Mouse (Mus musculus) 3134 (cell line): ENCODE data around the gene Tmem174.

Source experiments
- DNase-seq: peaks from one replicate; pipeline ENCODE4 v3.0.0-alpha.2; 2011; ENCODE audit warnings: low spot score; ENCODE audit not compliant: insufficient read length; ENCODE audit errors: extremely low read depth

Tmem174 gene

DNA sequence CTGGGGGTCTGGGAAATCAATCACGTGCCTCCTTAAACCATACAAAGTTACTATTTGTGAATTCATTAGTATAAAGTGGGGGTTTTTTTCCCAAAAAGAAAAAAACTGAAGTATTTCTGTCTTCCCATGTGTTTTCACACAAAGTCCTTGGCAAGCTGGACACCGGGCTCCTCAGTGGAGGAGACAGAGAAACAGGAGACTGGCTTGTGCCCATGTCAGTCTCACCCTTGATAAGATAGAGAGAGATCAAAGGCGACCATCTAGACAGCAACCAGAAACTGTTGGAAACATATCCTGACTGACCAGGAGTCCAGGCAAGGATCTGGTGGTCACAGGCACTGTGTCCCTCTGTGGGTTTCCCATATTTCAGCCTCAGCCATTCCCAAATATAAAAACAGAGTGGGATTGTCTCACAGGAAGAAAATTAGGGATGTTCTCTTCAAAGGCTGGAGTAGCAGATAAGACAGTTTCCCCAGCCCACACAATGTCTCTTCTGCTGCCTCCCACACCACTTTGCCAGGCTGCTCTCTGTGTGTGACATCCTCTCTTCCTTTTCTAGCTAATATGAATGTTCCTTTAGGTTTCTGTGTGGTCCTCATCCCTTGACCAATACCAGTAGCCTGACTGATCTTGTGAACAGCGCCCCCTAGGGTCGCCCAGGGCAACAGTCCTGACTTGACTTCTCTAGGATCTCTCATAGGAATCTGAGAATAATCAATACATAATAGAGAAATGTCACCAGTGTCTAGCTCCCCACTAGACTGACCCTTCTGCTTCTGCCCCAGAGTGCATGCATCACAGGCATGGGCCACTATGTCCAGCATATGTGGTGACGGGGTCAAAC, 3.3 kb downstream of the Tmem174 start:
- DNase-seq, result no peak

DNA sequence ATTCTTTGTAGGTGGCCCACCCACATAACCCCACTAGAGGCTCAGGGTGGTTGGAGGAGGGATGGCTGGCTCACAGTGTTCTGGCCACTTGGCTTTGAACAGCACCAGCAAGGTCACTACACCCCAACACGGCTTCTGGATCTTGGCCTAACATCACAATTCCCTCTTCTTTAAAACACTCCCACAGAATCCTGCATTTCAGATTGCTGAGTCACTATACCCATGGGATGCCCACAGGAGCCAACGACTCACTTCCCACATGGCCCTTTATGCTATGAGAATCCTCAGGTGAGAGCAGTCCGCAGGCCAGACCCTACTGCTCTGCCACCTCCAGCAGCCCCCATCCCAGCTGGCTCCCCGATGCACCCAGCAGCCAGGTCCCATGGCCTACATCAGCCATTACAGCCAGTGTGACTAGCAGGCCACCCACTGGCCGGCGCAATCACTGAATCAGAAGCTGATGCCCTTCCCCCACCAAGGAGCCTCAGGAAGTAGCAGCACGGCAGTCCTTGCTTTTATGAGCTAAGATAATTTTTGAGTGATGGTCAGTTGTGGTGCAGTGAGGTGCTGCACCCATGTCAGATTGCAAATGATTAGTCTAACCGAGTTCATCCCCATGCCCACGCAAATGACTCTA, 4.8 kb downstream of the Tmem174 start:
- DNase-seq, result peak; percentile 91

DNA sequence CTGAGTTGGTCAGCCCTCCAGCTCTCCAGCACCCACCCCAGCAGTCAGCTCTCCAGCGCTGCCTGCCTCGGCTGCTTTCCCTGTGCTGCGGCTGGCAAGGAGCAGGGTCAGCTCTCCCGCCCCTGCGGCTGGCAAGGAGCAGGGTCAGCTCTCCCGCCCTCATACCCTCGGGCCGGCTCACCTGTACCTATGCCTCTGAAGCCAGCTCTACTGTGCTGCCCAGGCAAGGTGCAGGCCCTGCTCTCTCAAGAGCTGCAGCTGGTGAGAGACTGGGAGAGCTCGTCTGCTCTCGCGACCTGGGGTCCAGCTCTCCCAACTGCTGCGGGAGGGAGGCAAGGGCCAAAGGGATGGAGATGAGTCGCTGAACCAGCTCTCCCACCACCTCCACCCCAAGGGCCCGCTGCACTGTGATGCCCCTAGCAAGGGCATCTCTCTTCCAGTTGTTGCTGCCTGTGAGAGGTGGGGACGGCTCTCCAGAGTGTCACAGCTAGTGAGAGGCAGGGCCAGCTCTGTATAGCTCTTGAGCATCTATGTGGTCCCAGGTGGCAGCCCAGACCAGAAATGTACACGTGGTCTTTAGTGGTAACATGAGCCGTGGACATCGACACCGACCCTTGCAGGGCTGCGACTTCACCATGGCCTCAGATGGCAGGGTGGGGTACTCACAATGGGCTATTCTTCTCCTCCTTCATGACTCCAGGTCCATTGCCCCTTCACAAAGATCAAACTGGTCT, 5.9 kb downstream of the Tmem174 start:
- DNase-seq, result no peak

DNA sequence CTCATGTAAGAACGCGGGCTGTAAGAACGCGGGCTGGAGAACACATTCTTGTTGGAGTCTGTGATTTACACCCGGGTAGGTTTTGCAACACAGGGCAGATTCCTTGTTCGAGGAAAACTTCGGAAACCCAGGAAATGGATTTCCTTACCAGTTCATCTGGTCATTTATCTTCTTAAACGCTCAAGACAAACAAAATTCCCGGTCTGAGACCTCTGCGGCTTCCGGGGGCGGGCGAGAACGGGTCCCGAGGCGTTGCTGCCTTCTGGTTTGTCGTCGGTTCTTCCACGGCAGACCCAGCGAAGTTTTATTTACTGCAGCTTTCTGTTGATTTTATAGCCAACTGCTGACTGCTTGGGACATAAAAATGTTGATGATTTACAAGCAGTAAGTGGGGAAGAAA, 10.5 kb downstream of the Tmem174 start:
- DNase-seq, result no peak

DNA sequence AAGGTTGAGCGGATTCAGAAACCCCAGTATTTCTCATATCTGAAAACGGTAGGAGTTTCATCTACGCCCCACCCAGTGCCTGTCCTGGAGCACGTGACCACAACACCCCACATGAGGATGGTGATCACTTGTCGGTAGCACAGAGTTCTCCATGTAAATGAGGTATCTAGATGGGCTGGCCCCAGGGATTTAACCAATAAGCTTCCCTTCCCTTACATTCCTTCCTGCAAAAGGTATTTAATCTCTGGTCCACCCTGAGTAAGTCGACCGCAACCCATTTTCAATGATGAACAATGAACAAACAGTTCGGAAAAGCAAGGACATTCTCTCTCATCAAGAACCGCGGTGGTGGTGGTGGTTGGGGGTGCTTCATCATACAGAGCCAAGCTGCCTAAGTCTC, 12.7 kb downstream of the Tmem174 start:
- no peak for DNase-seq

DNA sequence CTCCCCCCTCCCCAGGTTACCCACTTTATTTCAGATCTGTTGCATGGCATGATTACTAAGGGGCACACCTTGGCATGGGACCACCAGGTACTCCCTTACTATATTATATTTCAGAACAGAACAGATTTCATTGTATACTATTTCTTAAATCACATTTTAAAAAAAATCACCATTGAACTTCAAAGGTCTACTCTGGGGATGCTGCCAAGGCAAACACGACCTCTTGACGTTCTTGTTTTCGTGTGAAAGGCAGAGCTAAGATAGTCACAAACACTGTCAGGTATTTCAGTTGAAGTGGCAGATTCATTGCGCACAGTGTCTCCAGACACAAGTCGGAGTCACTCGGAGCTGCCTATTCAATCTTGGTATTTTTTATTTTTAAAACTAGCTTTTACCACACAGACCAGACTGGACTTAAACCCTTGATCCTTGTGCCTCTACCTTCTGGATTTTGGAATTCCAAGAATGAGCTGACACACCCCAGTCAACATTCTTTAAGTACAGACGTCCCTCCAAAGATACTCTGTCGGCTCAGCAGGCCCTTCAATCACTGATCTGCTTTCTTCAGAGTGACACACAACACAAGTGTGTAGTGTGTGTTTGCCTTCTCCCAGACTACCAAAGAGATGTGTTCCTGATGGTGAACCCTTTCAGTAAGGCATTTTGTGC, 14.2 kb downstream of the Tmem174 start:
- DNase-seq, result peak; percentile 65

DNA sequence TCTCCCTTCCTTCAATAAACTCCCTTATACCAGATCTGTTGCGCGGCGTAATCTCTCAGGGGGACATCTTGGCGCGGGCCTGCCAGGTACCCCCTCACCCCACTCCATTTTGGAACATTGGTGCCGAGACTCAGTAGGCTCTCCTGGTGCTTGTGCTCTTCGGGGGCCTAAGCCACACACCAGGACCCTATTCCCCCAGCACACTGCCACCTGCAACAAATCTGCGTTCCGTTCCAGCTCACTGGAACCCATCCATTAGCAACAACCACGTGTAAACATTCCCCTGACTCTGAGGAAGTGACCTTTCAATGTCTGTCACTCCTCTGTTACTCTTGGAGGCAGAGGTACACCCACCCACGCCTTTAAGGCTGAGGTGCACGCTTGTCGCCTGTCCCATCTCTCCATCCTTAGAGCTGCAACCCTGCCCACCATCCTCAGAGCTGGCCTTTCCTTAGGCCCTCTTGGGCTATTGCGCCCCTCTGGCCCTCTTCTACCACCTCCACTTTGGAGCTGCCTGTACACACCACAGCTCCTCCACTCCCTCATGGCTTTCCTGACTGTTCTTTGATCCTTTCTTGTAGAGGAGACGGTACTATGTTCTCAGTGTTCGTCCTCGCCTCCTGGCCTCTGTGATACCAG, 19.7 kb downstream of the Tmem174 start:
- DNase-seq, result no peak

DNA sequence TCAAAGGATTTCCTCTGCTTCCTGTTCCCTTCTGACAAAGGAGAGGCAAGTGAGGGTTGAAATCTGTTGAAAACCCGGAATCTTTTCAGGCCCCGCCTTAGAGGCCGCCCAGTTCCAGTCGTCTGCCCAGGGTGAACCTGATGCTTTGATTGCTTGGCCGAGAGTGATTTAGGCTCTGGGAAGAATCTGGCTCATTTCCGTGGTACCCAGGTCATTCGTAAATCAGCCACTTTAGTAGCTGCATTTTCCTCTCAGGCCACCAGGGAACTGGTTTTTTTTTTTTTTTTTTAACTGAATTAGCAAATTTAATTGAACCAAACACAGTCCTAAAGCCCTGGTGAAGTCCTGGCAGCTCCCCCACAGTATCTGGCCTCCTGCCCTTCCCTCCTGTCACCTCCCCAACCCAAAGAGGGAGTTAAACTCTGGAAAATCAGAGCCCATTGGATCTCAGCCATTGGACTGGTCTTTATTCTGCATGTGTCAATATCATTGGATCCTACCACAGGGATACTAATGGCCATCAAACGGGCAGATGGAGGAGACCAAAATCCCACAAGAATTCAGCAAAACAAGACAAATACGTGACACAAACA, 29.2 kb downstream of the Tmem174 start:
- no peak for DNase-seq

DNA sequence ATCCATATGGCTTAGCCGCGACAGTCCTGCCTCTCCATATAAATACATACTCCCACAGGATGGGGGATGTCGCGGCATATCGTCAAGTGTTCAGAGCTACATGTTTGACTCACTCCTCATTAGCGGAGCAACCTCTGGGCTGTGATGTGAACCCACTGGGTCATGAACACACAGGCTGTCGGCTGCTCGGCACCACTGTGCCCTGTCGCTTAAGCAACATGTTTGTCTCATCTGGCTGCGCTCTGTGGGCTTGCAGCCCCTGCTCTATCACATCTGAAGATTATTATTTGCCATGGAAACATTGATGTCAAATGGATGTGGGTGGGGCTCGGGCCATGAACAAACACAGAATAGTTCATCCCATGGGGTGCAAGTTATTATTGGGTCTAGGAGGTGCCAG, 33.4 kb downstream of the Tmem174 start:
- DNase-seq, result no peak

DNA sequence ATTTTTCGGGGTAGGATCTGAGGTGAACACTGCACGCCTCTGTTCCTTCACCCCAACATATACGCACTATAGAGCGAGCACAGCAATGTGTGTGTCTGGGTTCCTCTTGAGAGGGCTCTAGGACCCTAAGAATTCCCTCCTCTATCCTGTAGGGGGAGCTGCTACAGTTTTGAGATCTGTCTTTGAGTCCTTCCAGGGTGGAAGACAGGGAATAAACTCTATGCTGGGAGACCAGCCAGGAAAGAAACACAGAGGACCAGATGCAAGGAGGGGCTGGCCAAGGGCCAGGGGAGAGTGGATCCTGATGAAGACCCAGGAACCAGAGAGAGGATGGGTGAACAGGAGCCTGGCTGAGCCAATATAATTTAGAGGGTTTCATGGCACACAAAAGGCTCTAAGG, 40.5 kb downstream of the Tmem174 start:
- peak; percentile 32 for DNase-seq

DNA sequence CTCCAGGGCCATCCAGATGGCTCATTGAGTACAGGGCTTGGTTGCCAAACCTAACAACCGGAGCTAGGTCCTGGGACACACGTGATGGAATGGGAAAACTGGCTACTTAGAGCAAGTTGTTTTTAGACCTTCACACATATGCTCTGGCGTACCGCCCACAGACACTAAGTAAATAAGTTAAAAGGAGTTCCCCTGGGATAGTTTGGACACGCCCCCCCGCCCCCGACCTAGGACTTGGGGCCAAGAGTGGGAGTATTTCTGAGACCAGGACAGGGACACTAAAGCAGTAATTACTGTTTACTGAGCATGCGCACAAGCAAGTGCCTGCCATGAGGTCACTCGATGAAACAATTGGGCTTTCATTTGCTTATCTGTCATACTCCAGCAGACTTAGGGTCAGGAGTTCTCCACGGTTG, 42.5 kb downstream of the Tmem174 start:
- no peak for DNase-seq

DNA sequence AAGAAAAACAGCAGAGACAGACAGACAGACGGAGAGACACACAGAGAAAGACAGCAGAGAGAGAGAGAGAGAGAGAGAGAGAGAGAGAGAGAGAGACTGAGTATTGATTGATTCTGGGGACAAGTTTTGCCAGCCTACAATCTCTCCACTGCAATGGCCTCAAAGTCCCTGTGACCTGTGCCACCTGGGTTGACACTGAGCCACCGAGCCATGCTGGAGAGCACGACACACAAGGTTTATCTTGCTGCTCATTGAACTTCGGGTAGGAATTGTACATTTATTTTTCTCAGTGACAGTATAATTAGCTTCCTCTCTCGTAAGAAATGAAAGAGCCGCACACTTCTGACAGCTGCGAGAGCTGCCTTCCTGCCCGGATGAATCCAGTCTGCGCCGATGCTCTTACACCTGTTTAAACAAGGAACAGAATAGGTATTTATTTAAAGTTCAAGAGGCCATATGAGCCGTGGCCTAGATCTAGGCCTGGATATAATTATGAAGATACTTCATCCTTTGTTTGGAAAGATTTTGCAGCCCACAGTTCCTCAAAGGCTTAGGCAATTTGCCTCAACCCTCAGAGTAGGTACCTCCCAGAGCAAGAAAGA, 43.2 kb downstream of the Tmem174 start:
- no peak for DNase-seq

DNA sequence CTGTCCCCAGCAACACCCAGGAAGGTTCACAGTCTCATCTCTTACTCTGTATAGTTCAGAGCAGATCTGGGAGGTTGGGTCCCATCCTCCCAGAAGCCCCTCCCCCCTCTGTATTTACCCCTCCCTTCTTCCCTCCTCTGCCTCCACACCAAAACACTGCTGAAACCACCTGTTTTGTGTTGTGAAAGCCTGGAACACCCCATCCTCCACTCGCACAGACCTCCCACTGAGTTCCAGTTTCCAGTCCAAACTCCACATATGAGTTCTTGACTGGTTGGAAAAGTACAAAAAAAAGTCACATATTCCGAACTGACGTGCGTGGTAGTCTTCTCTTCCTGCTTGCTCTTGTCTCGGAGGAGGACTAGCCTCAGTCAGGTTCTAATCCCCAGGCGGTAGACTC, 45.8 kb downstream of the Tmem174 start:
- DNase-seq, result no peak

DNA sequence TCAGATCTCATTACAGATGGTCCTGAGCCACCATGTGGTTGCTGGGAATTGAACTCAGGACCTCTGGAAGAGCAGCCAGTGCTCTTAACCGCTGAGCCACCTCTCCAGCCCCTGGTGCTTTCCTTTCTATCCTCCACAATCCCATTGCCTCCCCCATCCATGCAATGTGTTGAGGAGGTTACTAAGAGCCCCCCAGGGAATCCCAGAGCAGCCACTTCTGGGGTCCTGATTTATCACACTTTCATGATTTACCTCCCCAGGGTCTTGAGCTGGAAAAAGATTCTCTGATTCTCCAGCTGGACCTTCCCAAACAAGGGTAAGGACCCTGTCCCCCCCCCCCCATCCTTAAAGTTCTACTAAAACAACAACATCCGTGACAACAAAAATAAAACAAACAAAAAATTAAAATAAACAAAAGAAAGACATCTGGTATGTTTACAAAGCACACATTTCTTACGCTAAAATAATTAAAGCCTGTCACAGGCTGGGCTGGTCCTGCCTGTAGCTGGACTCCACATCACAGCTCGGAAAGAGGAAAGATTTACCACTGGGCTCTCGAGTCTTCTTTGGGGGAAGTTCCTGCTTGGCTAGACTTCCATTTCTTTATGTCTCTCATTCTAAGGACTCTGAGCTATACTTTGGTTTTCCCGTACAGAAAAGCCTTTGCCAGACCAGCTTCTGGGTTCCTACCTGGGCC, 46.4 kb downstream of the Tmem174 start:
- DNase-seq, result no peak

DNA sequence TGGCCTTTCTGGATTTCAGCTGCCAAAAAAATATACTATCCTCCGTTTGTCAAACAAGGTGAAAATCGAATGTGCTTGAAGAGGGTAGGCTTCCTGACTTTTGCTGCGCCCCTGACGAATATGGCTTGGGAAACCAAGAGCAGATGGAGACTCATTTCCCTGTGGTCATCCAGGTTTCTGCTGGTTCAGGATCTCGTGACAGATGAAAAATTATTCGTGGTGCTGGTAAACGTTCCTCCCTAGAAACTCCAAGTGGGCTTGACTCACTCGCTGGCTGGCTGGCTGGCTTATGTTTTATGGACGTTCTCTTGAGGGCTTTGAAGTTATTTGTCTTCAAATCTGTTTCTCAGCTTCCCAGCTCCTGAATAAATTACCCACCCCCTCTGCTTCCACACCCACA, 47.6 kb downstream of the Tmem174 start:
- no peak for DNase-seq

DNA sequence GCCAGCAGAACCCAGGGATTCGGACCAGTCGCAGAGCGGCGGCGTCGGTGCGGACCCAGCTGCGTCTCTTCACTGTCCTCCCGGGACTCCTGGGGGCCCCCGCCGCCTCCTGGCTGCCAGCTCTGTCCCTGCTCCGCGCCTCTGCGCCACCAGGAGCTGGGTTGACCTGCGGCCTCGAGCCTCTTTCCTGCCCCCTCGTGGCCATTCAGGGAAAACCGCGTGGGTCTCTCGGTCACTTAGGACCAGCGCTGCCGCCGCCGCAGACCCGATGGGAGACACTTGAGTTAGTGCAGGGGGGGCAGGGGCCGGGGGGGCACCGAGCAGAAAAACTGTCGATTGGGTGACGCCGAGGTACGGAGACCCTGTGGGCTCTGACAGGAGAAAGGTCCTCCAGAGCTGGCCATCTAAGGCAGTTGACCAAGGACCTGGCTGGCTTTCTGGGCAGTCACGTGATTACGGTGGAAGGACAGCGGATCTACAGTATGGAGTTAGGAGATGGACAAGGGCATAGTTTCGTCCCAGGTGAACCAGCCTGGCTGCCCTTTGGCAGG, 48.2 kb downstream of the Tmem174 start:
- peak; percentile 87 for DNase-seq

DNA sequence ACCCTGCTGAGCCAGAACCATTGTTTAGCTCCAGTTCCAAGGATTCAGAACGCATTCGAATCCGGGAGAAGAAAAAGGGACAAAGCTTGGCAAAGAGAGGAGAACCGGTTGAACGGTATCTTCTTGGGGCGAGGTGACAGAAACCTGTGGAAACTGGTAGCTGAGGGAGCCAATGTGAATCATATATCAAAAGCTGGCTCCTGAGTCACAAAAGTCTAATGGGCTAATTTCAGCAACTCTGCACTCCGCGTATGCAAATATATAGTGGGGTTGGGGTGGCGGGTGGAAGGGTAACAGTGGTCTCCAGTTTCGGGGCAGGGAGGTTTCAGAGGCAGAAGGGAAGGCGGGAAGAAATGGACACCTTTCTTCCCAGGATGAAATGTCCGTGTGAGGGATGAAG, 48.7 kb downstream of the Tmem174 start:
- no peak for DNase-seq

DNA sequence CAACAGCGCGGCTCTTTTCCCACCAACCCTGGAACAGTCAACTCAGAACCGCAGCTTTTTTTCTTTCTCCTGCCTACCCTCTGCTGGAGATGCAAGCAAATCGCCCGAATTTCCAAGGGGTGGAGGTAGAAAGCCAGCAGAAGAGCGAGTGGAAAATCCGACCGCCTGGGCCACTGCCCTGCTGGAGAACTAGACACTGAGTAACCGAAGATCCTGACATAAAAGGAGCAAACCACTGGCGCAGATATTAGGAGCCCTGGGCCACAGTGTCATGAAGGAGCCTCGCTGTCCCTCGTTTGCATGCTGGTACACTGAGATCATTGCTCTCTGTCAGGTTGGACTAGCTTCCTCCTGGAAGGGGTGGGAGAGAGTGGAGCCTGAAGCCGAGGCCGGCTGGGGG, 49.6 kb downstream of the Tmem174 start:
- DNase-seq, result no peak
